Mouse (Mus musculus): ENCODE measurements around the gene Slc38a4.

DNA sequence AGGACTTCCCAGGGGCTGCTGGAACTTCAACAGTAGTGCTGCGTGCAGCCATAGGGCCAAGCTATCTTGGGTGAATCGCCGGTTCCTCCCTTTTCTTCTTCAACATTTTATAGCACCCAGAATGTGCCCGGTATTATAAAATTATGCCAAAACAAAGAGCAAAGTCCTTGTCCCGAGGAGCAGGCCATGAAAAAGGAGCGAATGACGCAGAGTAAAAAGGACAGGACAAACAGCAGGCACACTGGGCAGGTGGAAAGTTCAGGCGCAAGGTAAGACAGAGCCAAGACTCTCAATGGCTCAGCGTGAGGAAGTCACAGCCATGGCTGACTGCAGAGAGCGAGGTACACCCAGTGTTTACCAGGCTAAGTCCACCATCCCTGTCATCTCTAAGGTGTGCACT, 5.7 kb downstream of the Slc38a4 start:
- TF ChIP-seq CTCF (IDR thresholded peaks at IDR 0.05; ENCODE audit: low read depth, low read length) (no peak), POLR2A (IDR thresholded peaks at IDR 0.05; ENCODE audit: extremely low read depth, insufficient read depth, low read length) (no peak)
